Mouse (Mus musculus) erythroblast, embryonic 14.5 days (primary cell): ENCODE results near the gene Alad.

ENCODE experiments used
- GATA1 ChIP-seq: IDR thresholded peaks from 2 replicates; pipeline ENCODE4 v1.6.1; 2012; ENCODE audit warnings: low read length, inconsistent platforms, mixed read lengths
- TAL1 ChIP-seq: IDR thresholded peaks from 3 replicates; pipeline ENCODE4 v1.6.1; 2012; ENCODE audit warnings: low read length, inconsistent platforms, mixed read lengths

GRCm38 (mm10) chr4:62517538-62518415 lies 1.9 kb downstream of the Alad start:
- no peak for TF ChIP-seq TAL1
- TF ChIP-seq GATA1, result 0 out of 2 replicates have a peak, but pooled peaks have one; percentile 9
